Mouse (Mus musculus): ENCODE measurements around the gene Epb42. TPM values are rescaled to one million over a fixed set of nuclear protein-coding genes. Genes with fewer than 3 reads are reported as not detected.
"Not testable (repeated sequence)": the region's sequence is repeated elsewhere in the genome, so short reads cannot be mapped to it uniquely, and the experiment has no call there.

Gene Epb42
- polyA plus RNA-seq, 1 experiment from 2014 or later: 7.6 TPM

GRCm38 (mm10) chr2:121003586-121003985, 33.3 kb downstream of the Epb42 start:
- no peaks in the 10 kb centered on the region for H3K36me3 ChIP-seq (ENCODE audit: control insufficient read depth, insufficient read depth, low read length)
- H3K27me3 ChIP-seq (ENCODE audit: control insufficient read depth, insufficient read depth, low read length): no peaks in the 10 kb centered on the region
- H3K9me3 ChIP-seq (ENCODE audit: control insufficient read depth, low read length): no peaks in the 10 kb centered on the region
- no peak overlapping the region for H3K4me3 ChIP-seq (ENCODE audit: low read depth, low read length)
- H3K4me1 ChIP-seq (replicated peaks; ENCODE audit: control insufficient read depth, insufficient read depth, low read length): no peaks in the 10 kb centered on the region
- no peak overlapping the region for H3K4me2 ChIP-seq (ENCODE audit: low read depth, low read length, severe bottlenecking)
- H3K9ac ChIP-seq (ENCODE audit: low read length): no peak overlapping the region
- H3K27ac ChIP-seq (ENCODE audit: low read depth, low read length): no peak overlapping the region
- ATAC-seq (replicated peaks; ENCODE audit: low FRiP score) (no peak), DNase-seq (ENCODE audit: low spot score) (no peak)
- WGBS: 75% methylated on average over 2 of the region's 2 CpGs

GRCm38 (mm10) chr2:120998863-120999262, 38.0 kb downstream of the Epb42 start:
- DNase-seq (ENCODE audit: low spot score) (no peak), ATAC-seq (replicated peaks; ENCODE audit: low FRiP score) (no peak)
- H3K27ac ChIP-seq (ENCODE audit: low read depth, low read length): no peak overlapping the region
- H3K36me3 ChIP-seq (ENCODE audit: control insufficient read depth, insufficient read depth, low read length): no peaks in the 10 kb centered on the region
- H3K9me3 ChIP-seq (ENCODE audit: control insufficient read depth, low read length): no peaks in the 10 kb centered on the region
- WGBS: 92% methylated on average over 8 of the region's 8 CpGs
- H3K9ac ChIP-seq (ENCODE audit: low read length): no peak overlapping the region
- no peaks in the 10 kb centered on the region for H3K27me3 ChIP-seq (ENCODE audit: control insufficient read depth, insufficient read depth, low read length)
- no peaks in the 10 kb centered on the region for H3K4me1 ChIP-seq (replicated peaks; ENCODE audit: control insufficient read depth, insufficient read depth, low read length)
- no peak overlapping the region for H3K4me3 ChIP-seq (ENCODE audit: low read depth, low read length)
- H3K4me2 ChIP-seq (ENCODE audit: low read depth, low read length, severe bottlenecking): no peak overlapping the region

GRCm38 (mm10) chr2:120996607-120997006, 40.3 kb downstream of the Epb42 start:
- not testable (repeated sequence) for ATAC-seq (replicated peaks; ENCODE audit: low FRiP score); H3K4me2 ChIP-seq (ENCODE audit: low read depth, low read length, severe bottlenecking); H3K27me3 ChIP-seq (ENCODE audit: control insufficient read depth, insufficient read depth, low read length); DNase-seq (ENCODE audit: low spot score); H3K4me1 ChIP-seq (replicated peaks; ENCODE audit: control insufficient read depth, insufficient read depth, low read length); H3K27ac ChIP-seq (ENCODE audit: low read depth, low read length); H3K36me3 ChIP-seq (ENCODE audit: control insufficient read depth, insufficient read depth, low read length); H3K9me3 ChIP-seq (ENCODE audit: control insufficient read depth, low read length); H3K9ac ChIP-seq (ENCODE audit: low read length); H3K4me3 ChIP-seq (ENCODE audit: low read depth, low read length)
- 64% methylated on average over 1 of the region's 1 CpGs for WGBS

- no peak overlapping the region for H3K4me2 ChIP-seq (ENCODE audit: low read depth, low read length, severe bottlenecking)
- H3K9me3 ChIP-seq (ENCODE audit: control insufficient read depth, low read length): no peaks in the 10 kb centered on the region
- H3K36me3 ChIP-seq (ENCODE audit: control insufficient read depth, insufficient read depth, low read length): no peaks in the 10 kb centered on the region
- no peaks in the 10 kb centered on the region for H3K4me1 ChIP-seq (replicated peaks; ENCODE audit: control insufficient read depth, insufficient read depth, low read length)
- DNase-seq (ENCODE audit: low spot score): no peak
- H3K9ac ChIP-seq (ENCODE audit: low read length): no peak overlapping the region
- H3K27me3 ChIP-seq (ENCODE audit: control insufficient read depth, insufficient read depth, low read length): no peaks in the 10 kb centered on the region
- no peak overlapping the region for H3K4me3 ChIP-seq (ENCODE audit: low read depth, low read length)
- H3K27ac ChIP-seq (ENCODE audit: low read depth, low read length): no peak overlapping the region
- 75% methylated on average over 4 of the region's 4 CpGs for WGBS
- no peak for ATAC-seq (replicated peaks; ENCODE audit: low FRiP score)
Measured at GRCm38 (mm10) chr2:120991196-120991595, 45.7 kb downstream of the Epb42 start.

GRCm38 (mm10) chr2:120985241-120985640, 51.6 kb downstream of the Epb42 start:
- Histone ChIP-seq H3K9me3 (ENCODE audit: control insufficient read depth, low read length) (no peaks in the 10 kb centered on the region), H3K4me1 (replicated peaks; ENCODE audit: control insufficient read depth, insufficient read depth, low read length) (no peaks in the 10 kb centered on the region), H3K27ac (ENCODE audit: low read depth, low read length) (no peak overlapping the region), H3K36me3 (ENCODE audit: control insufficient read depth, insufficient read depth, low read length) (no peaks in the 10 kb centered on the region), H3K27me3 (ENCODE audit: control insufficient read depth, insufficient read depth, low read length) (no peaks in the 10 kb centered on the region), H3K4me2 (ENCODE audit: low read depth, low read length, severe bottlenecking) (no peak overlapping the region), H3K9ac (ENCODE audit: low read length) (no peak overlapping the region), H3K4me3 (ENCODE audit: low read depth, low read length) (no peak overlapping the region)
- ATAC-seq (replicated peaks; ENCODE audit: low FRiP score): no peak
- WGBS: 97% methylated on average over 1 of the region's 1 CpGs
- no peak for DNase-seq (ENCODE audit: low spot score)

GRCm38 (mm10) chr2:120983611-120984010, 53.3 kb downstream of the Epb42 start:
- no peak overlapping the region for H3K9ac ChIP-seq (ENCODE audit: low read length)
- no peak for ATAC-seq (replicated peaks; ENCODE audit: low FRiP score)

GRCm38 (mm10) chr2:120980861-120981260, 56.0 kb downstream of the Epb42 start:
- DNase-seq (ENCODE audit: low spot score) (no peak), ATAC-seq (replicated peaks; ENCODE audit: low FRiP score) (no peak)
- no peaks in the 10 kb centered on the region for H3K27me3 ChIP-seq (ENCODE audit: control insufficient read depth, insufficient read depth, low read length)
- 81% methylated on average over 2 of the region's 2 CpGs for WGBS
- no peak overlapping the region for H3K4me3 ChIP-seq (ENCODE audit: low read depth, low read length)
- H3K4me1 ChIP-seq (replicated peaks; ENCODE audit: control insufficient read depth, insufficient read depth, low read length): no peaks in the 10 kb centered on the region
- no peak overlapping the region for H3K4me2 ChIP-seq (ENCODE audit: low read depth, low read length, severe bottlenecking)
- no peak overlapping the region for H3K9ac ChIP-seq (ENCODE audit: low read length)
- no peak overlapping the region for H3K27ac ChIP-seq (ENCODE audit: low read depth, low read length)
- H3K36me3 ChIP-seq (ENCODE audit: control insufficient read depth, insufficient read depth, low read length): no peaks in the 10 kb centered on the region
- H3K9me3 ChIP-seq (ENCODE audit: control insufficient read depth, low read length): no peaks in the 10 kb centered on the region

More at GRCm38 (mm10) chr2:120983611-120984010, 53.3 kb downstream of the Epb42 start:
- Histone ChIP-seq H3K9me3 (ENCODE audit: control insufficient read depth, low read length) (no peaks in the 10 kb centered on the region), H3K36me3 (ENCODE audit: control insufficient read depth, insufficient read depth, low read length) (no peaks in the 10 kb centered on the region), H3K4me3 (ENCODE audit: low read depth, low read length) (no peak overlapping the region), H3K4me2 (ENCODE audit: low read depth, low read length, severe bottlenecking) (no peak overlapping the region), H3K27me3 (ENCODE audit: control insufficient read depth, insufficient read depth, low read length) (no peaks in the 10 kb centered on the region), H3K4me1 (replicated peaks; ENCODE audit: control insufficient read depth, insufficient read depth, low read length) (no peaks in the 10 kb centered on the region), H3K27ac (ENCODE audit: low read depth, low read length) (no peak overlapping the region)
- DNase-seq (ENCODE audit: low spot score): no peak
- 7% methylated on average over 2 of the region's 2 CpGs for WGBS

GRCm38 (mm10) chr2:120979819-120980218, 57.1 kb downstream of the Epb42 start:
- Histone ChIP-seq H3K27ac (ENCODE audit: low read depth, low read length) (no peak overlapping the region), H3K4me1 (replicated peaks; ENCODE audit: control insufficient read depth, insufficient read depth, low read length) (no peaks in the 10 kb centered on the region), H3K9ac (ENCODE audit: low read length) (no peak overlapping the region), H3K4me2 (ENCODE audit: low read depth, low read length, severe bottlenecking) (no peak overlapping the region), H3K36me3 (ENCODE audit: control insufficient read depth, insufficient read depth, low read length) (no peaks in the 10 kb centered on the region), H3K27me3 (ENCODE audit: control insufficient read depth, insufficient read depth, low read length) (no peaks in the 10 kb centered on the region), H3K9me3 (ENCODE audit: control insufficient read depth, low read length) (no peaks in the 10 kb centered on the region), H3K4me3 (ENCODE audit: low read depth, low read length) (no peak overlapping the region)
- no peak for DNase-seq (ENCODE audit: low spot score)
- 83% methylated on average over 1 of the region's 1 CpGs for WGBS
- ATAC-seq (replicated peaks; ENCODE audit: low FRiP score): no peak

- no peak for DNase-seq (ENCODE audit: low spot score)
- no peak for ATAC-seq (replicated peaks; ENCODE audit: low FRiP score)
- no peaks in the 10 kb centered on the region for H3K27me3 ChIP-seq (ENCODE audit: control insufficient read depth, insufficient read depth, low read length)
- no peaks in the 10 kb centered on the region for H3K4me1 ChIP-seq (replicated peaks; ENCODE audit: control insufficient read depth, insufficient read depth, low read length)
- no peak overlapping the region for H3K4me2 ChIP-seq (ENCODE audit: low read depth, low read length, severe bottlenecking)
- H3K9me3 ChIP-seq (ENCODE audit: control insufficient read depth, low read length): no peaks in the 10 kb centered on the region
- H3K27ac ChIP-seq (ENCODE audit: low read depth, low read length): no peak overlapping the region
- H3K36me3 ChIP-seq (ENCODE audit: control insufficient read depth, insufficient read depth, low read length): no peaks in the 10 kb centered on the region
- no peak overlapping the region for H3K9ac ChIP-seq (ENCODE audit: low read length)
- no peak overlapping the region for H3K4me3 ChIP-seq (ENCODE audit: low read depth, low read length)
- WGBS: 44% methylated on average over 2 of the region's 2 CpGs
Measured at GRCm38 (mm10) chr2:120978693-120979037, 58.2 kb downstream of the Epb42 start.
